Mouse (Mus musculus) forebrain, embryonic 11.5 days (tissue): Measurements from ENCODE around the gene Cebpg. TPM values are rescaled to one million over a fixed set of nuclear protein-coding genes. Genes with fewer than 3 reads are reported as not detected.

Experiments
- ATAC-seq: fragments of 200-750 bp; cut with Nextera tagmentation; replicated peaks from 2 replicates; pipeline ENCODE4 v1.8.0; 2017; ENCODE audit warnings: moderate TSS enrichment; ENCODE audit not compliant: low FRiP score
- DNase-seq: peaks from one replicate; pipeline ENCODE4 v3.0.0-alpha.2; 2017; ENCODE audit warnings: low spot score
- H3K27ac ChIP-seq: fragments of 300-500 bp; sonication (generic); 2 replicates; pipeline ENCODE4 v1.5.1; 2014; ENCODE audit warnings: low read depth, low read length
- H3K27me3 ChIP-seq: fragments of 300-500 bp; sonication (generic); 2 replicates; pipeline ENCODE4 v1.6.1; 2014; ENCODE audit warnings: mild to moderate bottlenecking, low read length, mixed read lengths; ENCODE audit not compliant: control insufficient read depth, insufficient read depth
- H3K36me3 ChIP-seq: fragments of 300-500 bp; sonication (generic); 2 replicates; pipeline ENCODE4 v1.6.1; 2014; ENCODE audit warnings: mild to moderate bottlenecking, low read length, moderate library complexity, mixed read lengths; ENCODE audit not compliant: control insufficient read depth, insufficient read depth
- H3K4me1 ChIP-seq: fragments of 300-500 bp; sonication (generic); replicated peaks from 2 replicates; pipeline ENCODE4 v1.6.1; 2014; ENCODE audit warnings: low read length, mixed read lengths; ENCODE audit not compliant: control insufficient read depth, insufficient read depth
- H3K4me2 ChIP-seq: fragments of 300-500 bp; sonication (generic); 2 replicates; pipeline ENCODE4 v1.6.1; 2014; ENCODE audit warnings: low read depth, mild to moderate bottlenecking, low read length, moderate library complexity, mixed read lengths; ENCODE audit not compliant: severe bottlenecking
- H3K4me3 ChIP-seq: fragments of 300-500 bp; sonication (generic); 2 replicates; pipeline ENCODE4 v1.5.1; 2014; ENCODE audit warnings: low read depth, low read length
- H3K9ac ChIP-seq: fragments of 300-500 bp; sonication (generic); 2 replicates; pipeline ENCODE4 v1.6.1; 2014; ENCODE audit warnings: low read length
- H3K9me3 ChIP-seq: fragments of 300-500 bp; sonication (generic); 2 replicates; pipeline ENCODE4 v1.6.1; 2016; ENCODE audit warnings: low read length, mixed read lengths; ENCODE audit not compliant: control insufficient read depth
- WGBS: fragments of 180-500 bp; shearing (Covaris S2); extraction: QIAGEN DNeasy Blood & Tissue Kit; methylation state at CpG from one replicate; pipeline ENCODE4 v1.1.7; 2014; 5-methylcytosine and 5-hydroxymethylcytosine counted together
- polyA plus RNA-seq: library from polyadenylated mRNA; unstranded; fragments of >200 nt; fragmentation: Nextera tagmentation; extraction: Ambion mirVana; gene quantifications from 2 replicates; pipeline ENCODE4 v1.2.1, GENCODE M21; 2014

Gene Cebpg
- polyA plus RNA-seq, 1 experiment from 2014 or later = 47.5 TPM

GRCm38 (mm10) chr7:35025409-35026275, 30.7 kb downstream of the Cebpg start:
- WGBS = 42% methylated on average over 5 of the region's 5 CpGs
- Histone ChIP-seq H3K4me2 (no peak overlapping the region), H3K4me3 (no peak overlapping the region)

GRCm38 (mm10) chr7:35024426-35024825, 31.9 kb downstream of the Cebpg start:
- Histone ChIP-seq H3K27me3 (no peaks in the 10 kb centered on the region), H3K36me3 (no peaks in the 10 kb centered on the region), H3K4me2 (no peak overlapping the region), H3K27ac (no peak overlapping the region), H3K9me3 (no peaks in the 10 kb centered on the region), H3K4me1 (no peaks in the 10 kb centered on the region), H3K4me3 (no peak overlapping the region), H3K9ac (no peak overlapping the region)
- no peak for DNase-seq
- 67% methylated on average over 1 of the region's 1 CpGs for WGBS
- no peak for ATAC-seq

More at GRCm38 (mm10) chr7:35025409-35026275, 30.7 kb downstream of the Cebpg start:
- H3K27me3 ChIP-seq = no peaks in the 10 kb centered on the region
- ATAC-seq (peak; percentile 69), DNase-seq (peak; percentile 88)
- H3K36me3 ChIP-seq = no peaks in the 10 kb centered on the region
- no peak overlapping the region for H3K9ac ChIP-seq
- H3K9me3 ChIP-seq = no peaks in the 10 kb centered on the region
- H3K4me1 ChIP-seq = no peaks in the 10 kb centered on the region
- H3K27ac ChIP-seq = no peak overlapping the region

GRCm38 (mm10) chr7:35023251-35023650, 33.1 kb downstream of the Cebpg start:
- H3K36me3 ChIP-seq = no peaks in the 10 kb centered on the region
- WGBS = 83% methylated on average over 4 of the region's 4 CpGs

GRCm38 (mm10) chr7:35021365-35021764, 35.0 kb downstream of the Cebpg start:
- ATAC-seq = no peak
- Histone ChIP-seq H3K9ac (no peak overlapping the region), H3K36me3 (no peaks in the 10 kb centered on the region), H3K27ac (no peak overlapping the region), H3K4me2 (no peak overlapping the region), H3K4me1 (no peaks in the 10 kb centered on the region), H3K4me3 (no peak overlapping the region), H3K27me3 (no peaks in the 10 kb centered on the region), H3K9me3 (no peaks in the 10 kb centered on the region)
- whole genome bisulfite sequencing = 88% methylated on average over 10 of the region's 10 CpGs
- DNase-seq = no peak

More at GRCm38 (mm10) chr7:35023251-35023650, 33.1 kb downstream of the Cebpg start:
- H3K4me3 ChIP-seq = no peak overlapping the region
- no peaks in the 10 kb centered on the region for H3K4me1 ChIP-seq
- H3K27me3 ChIP-seq = no peaks in the 10 kb centered on the region
- ATAC-seq = no peak
- H3K27ac ChIP-seq = no peak overlapping the region
- H3K4me2 ChIP-seq = no peak overlapping the region
- no peaks in the 10 kb centered on the region for H3K9me3 ChIP-seq
- H3K9ac ChIP-seq = no peak overlapping the region
- no peak for DNase-seq

- Histone ChIP-seq H3K9ac (no peak overlapping the region), H3K4me2 (no peak overlapping the region), H3K36me3 (no peaks in the 10 kb centered on the region), H3K9me3 (no peaks in the 10 kb centered on the region), H3K27ac (no peak overlapping the region), H3K27me3 (no peaks in the 10 kb centered on the region), H3K4me3 (no peak overlapping the region), H3K4me1 (no peaks in the 10 kb centered on the region)
- 88% methylated on average over 2 of the region's 2 CpGs for WGBS
- ATAC-seq (no peak), DNase-seq (no peak)
Measured at GRCm38 (mm10) chr7:35015252-35015651, 41.1 kb downstream of the Cebpg start.

- no peak for DNase-seq
- no peaks in the 10 kb centered on the region for H3K27me3 ChIP-seq
- no peaks in the 10 kb centered on the region for H3K9me3 ChIP-seq
- no peaks in the 10 kb centered on the region for H3K36me3 ChIP-seq
- no peak overlapping the region for H3K4me2 ChIP-seq
- H3K9ac ChIP-seq = no peak overlapping the region
- WGBS = 67% methylated on average over 9 of the region's 9 CpGs
- no peaks in the 10 kb centered on the region for H3K4me1 ChIP-seq
- ATAC-seq = no peak
- H3K4me3 ChIP-seq = no peak overlapping the region
- no peak overlapping the region for H3K27ac ChIP-seq
Measured at GRCm38 (mm10) chr7:35013228-35013627, 43.1 kb downstream of the Cebpg start.

GRCm38 (mm10) chr7:35006661-35007060, 49.7 kb downstream of the Cebpg start:
- no peak overlapping the region for H3K4me3 ChIP-seq
- no peak overlapping the region for H3K27ac ChIP-seq
- DNase-seq = no peak
- ATAC-seq = no peak
- H3K9ac ChIP-seq = no peak overlapping the region
- H3K9me3 ChIP-seq = no peaks in the 10 kb centered on the region
- H3K4me2 ChIP-seq = no peak overlapping the region
- 83% methylated on average over 7 of the region's 7 CpGs for WGBS
- no peaks in the 10 kb centered on the region for H3K36me3 ChIP-seq
- H3K4me1 ChIP-seq = no peaks in the 10 kb centered on the region; the same call in 1 of the 2 replicates
- no peaks in the 10 kb centered on the region for H3K27me3 ChIP-seq

GRCm38 (mm10) chr7:35003171-35003737, 53.1 kb downstream of the Cebpg start:
- H3K9me3 ChIP-seq = no peaks in the 10 kb centered on the region
- H3K4me1 ChIP-seq = no peaks in the 10 kb centered on the region; the same call in 1 of the 2 replicates
- WGBS = 70% methylated on average over 7 of the region's 7 CpGs
- no peaks in the 10 kb centered on the region for H3K27me3 ChIP-seq
- DNase-seq (no peak), ATAC-seq (no peak)
- no peak overlapping the region for H3K27ac ChIP-seq
- H3K4me3 ChIP-seq = no peak overlapping the region
- H3K9ac ChIP-seq = no peak overlapping the region
- H3K36me3 ChIP-seq = no peaks in the 10 kb centered on the region
- no peak overlapping the region for H3K4me2 ChIP-seq
